Mouse (Mus musculus): ENCODE results near the gene Gm10024.

DNA sequence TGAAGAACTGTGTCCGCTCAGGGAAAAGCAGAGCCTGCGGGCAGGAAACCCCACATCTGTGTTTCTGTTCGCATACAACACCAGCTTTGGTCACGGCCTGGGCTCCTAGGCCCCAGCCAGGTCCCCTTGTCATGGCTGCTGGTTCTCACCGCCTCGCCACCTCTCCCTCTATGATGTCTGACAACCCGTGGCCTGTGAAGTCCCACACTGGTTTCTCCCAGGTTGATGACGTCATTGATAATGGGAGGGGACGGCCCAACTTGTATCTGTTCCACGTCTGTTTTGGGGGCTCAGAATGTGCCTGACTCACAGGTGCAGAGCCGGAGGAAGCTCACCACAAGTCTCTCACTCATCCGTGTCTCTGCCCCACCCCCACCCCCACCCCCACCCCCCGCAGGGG, 37.5 kb upstream of the Gm10024 start:
- TF ChIP-seq GATA1 (IDR thresholded peaks at IDR 0.05; ENCODE audit: low read length), result no peak
- TF ChIP-seq TAL1 (IDR thresholded peaks at IDR 0.05; ENCODE audit: low read length), result no peak

Measured in erythroblast, embryonic 14.5 days (primary cell).